Mouse (Mus musculus): Measurements from ENCODE around the gene Tmem17. TPM values are rescaled to one million over a fixed set of nuclear protein-coding genes. Genes with fewer than 3 reads are reported as not detected.

Gene Tmem17
- total RNA-seq (2021): 1 to 10 TPM; 5.1 to 5.6 TPM
- long read RNA-seq, experiment 1, transcript Tmem17-201 (4 exons, 1,568 nt): major isoform, 9 of 9 reads
- long read RNA-seq, experiment 1, partial matches to known transcripts: 0 of 9 reads
- long read RNA-seq, experiment 1, other reads (novel, unspliced or antisense): 0 of 9 reads
- long read RNA-seq, experiment 2, transcript Tmem17-201 (4 exons, 1,568 nt): major isoform, 7 of 9 reads
- long read RNA-seq, experiment 2, partial matches to known transcripts: 1 of 9 reads
- long read RNA-seq, experiment 2, other reads (novel, unspliced or antisense): 1 of 9 reads

DNA sequence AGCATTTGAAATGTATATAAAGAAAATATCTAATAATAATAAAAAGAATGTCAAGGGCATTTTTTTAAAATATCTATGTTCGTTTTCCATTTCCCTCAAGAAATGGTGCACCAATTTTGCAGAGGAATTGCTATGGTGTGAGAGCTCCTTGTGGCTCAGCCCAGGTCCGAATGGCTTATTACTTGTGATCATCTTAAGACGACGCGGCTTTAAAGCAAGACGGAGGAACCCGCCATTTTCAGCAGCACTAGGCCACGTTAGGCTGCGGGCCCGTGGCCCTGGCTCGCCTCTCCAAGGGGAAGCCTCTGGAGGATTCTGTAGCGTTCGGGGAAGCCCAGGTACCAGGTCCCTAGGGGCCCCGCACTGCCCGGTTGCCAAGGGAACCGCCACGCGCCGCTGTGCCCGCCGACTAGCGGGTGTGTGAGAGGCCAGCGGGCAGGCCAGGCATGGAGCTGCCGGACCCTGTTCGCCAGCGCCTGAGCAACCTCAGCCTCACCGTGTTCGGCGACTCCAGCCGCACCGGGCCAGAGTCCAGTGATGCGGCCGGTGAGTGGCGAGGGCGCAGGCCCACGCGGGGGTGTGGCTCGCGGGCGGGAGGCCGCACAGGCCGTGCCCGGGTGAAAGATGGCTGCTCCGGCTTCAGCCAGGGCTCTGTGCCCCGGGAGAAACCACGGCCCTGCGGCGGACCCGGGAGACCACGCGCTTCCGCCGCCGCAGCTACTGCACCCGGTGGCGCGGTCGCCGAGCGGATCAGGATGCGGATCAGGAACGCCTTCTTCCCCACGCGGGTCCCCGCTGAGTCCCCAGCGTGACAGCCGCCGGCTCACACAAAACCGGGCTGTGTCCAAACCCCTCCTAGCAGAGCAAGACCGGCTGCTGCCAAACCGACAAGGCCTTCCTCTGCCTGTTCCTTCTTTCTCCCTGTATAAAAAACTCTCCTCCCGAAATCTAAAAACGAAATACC is at the start of gene Tmem17:
Gene Tmem17, plus strand, starts transcription at position 51 of the 964 bp plus-strand sequence.
- DNase-seq (ENCODE audit: low spot score in 2 of 2): peak; percentile 89 to 92

DNA sequence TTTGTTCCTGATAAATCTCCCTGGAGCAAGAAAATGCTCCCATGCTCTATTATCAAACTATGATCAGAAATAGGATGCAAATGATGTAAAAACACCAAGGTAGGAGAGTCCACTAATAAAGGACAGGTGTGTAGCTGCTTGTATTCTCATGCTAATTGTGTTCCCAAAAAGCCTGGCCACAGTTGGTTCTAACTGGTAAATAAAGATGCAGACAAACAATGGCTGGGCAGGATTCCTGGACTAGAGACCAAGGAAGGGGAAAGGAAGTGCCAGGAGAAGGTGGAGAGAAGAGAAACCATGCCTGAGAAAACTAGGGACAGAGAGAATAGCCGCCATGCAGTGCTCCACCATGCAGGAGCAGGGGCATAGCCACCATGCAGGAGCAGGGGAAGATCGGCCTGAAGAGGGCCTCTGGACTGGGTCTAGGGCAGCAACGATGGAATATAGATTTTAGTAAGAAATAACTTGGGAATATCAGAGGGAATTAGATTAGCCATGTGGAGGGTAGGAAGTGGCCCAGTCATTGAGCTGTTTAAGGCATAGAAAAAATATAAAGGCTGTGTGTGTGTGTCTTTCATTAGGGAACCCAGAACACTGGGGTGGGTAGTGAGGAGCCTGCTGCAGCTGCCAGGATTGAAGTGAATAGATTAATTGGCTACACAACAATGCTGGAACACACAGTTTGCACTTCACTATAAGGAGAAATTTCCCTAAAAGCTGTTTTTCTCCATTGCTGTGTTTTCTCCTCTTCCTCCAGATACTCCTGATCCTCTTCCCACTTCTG is 31.9 kb upstream of the Tmem17 start:
- no peak for DNase-seq (ENCODE audit: low spot score in 2 of 2)

DNA sequence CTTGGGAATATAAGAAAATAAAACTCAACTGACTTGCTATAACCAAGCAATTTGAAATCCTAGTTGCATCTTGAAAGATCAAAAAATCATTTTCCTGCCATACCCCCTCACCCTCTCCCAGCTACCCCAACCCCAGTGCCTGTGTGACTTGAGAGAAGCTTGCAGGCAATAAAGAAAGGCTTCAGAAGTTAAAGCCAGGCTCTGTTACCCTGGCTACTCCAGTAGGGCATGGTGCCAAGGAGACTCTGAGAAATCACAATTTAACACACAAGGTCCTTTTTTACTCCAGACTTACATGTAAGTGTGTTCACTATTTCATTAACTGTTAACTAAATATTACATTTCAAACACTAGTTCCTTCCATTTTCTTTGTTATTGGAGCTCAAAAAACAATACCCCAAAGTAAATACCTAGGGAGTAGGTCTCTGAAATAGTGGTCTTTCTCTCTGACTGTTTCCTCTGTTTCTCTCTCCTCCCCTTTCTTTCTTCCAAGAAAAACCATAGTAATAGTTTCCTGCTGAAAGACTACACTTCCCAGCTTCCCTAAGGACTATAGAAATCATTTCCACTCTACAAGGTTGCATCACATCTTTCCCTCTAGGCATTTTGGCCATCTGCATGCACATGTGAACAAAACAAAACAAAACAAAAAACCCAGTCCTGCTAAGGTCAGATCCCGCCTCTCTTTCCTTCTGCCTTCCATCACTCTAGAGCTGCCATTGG is 30.1 kb upstream of the Tmem17 start:
- DNase-seq (ENCODE audit: low spot score in 2 of 2): no peak

DNA sequence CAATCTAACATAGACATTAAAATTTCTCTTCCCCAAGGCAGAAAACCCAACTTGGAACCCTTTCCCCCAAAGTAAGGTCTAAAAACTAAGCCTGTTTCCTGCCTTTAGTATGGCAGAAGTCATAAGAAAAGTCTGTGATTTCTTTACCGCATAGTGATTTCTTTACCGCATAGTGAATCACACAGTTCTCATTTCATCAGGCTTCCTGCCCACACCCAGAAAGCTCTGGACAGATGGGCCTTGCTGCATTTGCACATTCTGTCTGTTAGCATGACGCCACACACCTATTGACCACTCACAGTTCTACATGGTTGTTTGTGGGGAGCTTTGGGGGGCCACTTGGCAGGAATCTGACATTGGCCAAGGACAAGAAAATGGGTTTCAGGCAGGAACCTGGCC is 29.5 kb upstream of the Tmem17 start:
- DNase-seq (ENCODE audit: low spot score in 2 of 2): no peak

DNA sequence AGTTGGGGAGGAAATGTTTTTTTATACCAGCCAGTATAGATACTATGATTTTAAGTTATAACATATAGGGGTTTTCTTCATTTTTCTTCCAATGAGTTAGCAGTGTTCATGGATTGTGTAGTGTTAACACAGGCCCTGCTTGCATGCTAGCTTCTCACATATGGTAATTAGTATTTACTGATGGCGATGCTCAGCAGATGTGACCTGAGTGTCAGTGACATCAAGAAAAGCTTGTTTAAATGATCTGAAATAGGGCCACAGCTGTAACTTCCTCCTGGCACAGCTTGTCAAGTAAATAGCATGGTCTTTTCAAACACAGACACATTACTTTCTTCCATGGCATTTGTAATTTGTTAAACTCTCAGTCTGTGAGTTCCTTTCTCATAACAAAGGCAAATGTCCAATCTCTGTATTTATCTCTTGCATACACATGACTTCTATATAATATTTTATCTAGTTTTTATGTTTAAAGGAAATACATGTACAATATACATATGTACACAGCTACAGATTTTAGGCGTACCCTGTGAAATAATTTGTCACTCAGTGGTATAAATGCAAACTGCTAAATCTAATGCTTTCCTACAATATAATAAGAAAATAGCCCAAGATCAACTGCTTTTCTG is 18.1 kb upstream of the Tmem17 start:
- no peak for DNase-seq (ENCODE audit: low spot score in 2 of 2)

DNA sequence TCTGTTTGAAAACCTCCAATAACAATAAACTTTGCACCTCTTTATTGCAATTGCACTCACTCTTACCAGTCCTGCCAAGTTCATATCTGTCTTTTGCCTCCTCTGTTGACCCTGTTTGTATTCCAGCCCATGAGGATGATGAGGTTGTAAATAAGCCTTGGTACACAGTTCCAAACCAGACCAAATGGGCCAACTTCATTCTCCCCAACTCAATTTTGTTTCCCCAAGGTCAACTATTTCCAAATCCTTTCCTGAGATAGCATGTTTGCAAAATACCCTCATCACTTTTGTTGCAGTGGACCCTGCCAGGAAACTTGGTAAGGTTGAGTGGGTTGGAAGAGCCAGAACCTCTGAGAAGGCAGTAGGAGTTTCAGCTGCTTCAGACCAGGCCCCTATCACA is 16.9 kb upstream of the Tmem17 start:
- DNase-seq (ENCODE audit: low spot score in 2 of 2): no peak

DNA sequence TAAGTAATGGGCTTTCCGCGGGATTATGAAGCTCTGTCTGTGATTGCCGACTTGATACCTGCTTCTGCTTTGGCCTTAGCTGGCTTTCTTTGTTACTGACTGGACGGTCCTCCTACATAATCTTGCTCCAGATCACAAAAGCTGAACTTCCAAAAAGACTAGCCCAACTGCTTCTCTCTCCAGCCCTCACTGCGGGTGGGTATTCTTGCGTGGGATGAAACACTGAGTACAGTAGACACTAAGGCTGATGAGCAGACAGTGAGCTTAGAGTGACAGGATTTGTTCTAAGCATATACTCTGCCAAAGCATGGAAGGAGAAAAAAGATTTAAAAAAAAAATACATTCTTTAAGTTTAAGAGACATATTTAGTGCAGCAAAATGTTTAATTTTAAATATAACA is 12.5 kb upstream of the Tmem17 start:
- DNase-seq (ENCODE audit: low spot score in 2 of 2): no peak

DNA sequence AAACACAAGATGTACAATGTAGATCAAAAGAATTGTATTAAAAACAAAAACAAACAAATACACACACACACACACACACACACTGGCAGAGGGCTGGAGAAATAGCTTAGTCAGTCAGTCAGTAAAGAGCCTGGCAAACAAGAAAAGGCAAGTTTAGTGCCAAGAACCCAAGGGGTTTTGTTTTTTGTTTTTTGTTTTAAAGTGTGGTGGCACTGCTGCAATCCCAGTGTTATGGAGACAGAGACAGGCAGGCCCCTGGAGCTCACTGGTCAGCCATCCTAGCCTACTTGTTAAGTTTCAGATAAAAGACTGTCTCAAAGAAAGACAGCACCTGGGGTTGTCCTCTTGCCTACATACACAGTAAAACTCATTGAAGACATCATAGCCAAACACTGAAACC is 12.0 kb upstream of the Tmem17 start:
- no peak for DNase-seq (ENCODE audit: low spot score in 2 of 2)

DNA sequence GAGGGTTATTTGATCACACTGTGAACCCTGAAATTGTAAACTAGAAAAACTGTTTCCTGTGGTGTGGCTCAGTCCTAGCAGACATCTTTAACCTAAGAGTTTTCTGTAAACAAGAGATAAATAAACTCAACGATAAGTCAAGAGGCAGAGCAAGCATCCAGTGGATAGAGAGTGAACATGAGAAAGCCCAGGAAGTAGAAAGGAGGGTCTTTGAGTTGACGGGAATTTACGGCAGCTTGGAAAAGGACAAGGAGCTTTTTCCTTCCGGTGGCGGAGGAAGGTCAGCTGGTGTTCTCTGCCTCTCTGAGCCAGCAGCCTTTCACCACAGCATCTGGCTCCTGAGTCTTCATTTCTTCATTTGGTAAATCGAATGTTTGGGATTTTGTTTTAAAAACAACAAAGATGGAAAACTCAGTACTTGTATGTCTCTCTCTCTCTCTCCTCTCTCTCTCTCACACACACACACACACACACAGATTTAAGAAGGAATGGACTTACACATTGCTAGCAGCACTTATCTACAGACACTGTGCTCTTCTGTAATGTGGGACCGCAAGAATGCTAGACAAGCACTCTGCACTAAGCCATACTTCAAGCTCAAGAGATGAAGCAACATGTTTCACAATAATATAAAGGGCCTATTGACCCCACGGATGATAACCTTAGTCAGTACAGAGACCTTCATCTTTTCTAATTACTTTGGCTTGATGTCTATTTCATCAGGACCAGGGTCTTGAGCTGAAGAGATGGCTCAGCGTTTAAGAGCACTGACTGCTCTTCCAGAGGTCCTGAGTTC is 10.9 kb upstream of the Tmem17 start:
- DNase-seq (ENCODE audit: low spot score in 2 of 2): no peak

DNA sequence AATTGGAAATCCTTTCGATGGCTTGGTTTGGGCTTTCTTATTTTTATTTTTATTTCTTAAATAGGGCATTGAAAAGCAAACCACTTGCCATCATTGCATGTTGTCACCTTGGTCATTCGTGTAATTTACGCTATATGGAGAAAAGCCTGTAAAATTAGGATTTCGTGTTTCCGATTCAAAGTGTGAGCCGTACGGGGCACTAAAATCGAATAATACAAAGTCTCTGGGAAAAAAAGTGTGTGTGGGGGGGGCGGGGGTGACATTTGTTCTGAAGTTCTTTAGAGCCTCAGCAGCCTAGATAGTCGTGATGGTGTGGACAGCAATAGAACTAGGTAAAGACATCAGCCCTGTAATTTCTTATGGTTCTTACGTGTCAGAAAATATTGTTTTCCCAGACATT is 1.2 kb downstream of the Tmem17 start:
- no peak for DNase-seq (ENCODE audit: low spot score in 2 of 2)

DNA sequence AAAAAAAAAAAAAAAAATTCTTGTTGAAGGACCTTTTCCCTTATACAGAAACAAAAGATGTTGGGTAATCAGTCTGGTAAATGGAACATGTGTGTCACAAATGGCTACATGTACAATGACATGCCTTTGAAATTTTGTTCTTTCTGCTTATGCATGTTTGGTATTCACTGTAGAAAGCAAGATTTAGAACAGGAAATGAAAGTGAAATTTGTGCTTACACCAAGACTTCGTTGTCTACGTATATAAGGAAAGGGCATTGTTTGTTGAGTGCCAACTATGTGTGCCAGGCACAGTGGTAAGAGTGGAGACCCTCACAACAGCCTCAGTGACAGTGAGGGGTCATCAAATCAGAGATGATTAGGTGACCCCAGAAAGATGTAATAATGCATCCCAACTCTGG is 3.2 kb downstream of the Tmem17 start:
- DNase-seq (ENCODE audit: low spot score in 2 of 2): no peak

DNA sequence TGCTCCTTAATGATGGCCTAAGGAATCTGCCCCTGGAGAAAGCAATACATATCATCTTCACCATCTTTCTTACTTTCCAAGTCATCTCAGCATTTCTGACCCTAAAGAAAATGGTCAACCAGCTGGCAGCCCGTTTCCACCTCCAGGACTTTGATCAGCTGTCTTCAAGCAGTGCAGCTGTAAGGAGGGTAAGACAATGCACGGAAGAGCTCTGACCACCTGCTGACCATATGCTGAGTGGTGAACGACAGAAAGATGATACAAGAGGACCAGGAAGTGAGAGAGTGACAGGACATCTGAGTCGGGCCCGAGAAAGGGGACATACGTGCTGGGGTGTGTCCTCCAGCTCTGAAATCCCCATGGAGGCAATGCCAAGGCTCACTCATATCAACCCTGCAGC is 6.6 kb downstream of the Tmem17 start:
- no peak for DNase-seq (ENCODE audit: low spot score in 2 of 2)

DNA sequence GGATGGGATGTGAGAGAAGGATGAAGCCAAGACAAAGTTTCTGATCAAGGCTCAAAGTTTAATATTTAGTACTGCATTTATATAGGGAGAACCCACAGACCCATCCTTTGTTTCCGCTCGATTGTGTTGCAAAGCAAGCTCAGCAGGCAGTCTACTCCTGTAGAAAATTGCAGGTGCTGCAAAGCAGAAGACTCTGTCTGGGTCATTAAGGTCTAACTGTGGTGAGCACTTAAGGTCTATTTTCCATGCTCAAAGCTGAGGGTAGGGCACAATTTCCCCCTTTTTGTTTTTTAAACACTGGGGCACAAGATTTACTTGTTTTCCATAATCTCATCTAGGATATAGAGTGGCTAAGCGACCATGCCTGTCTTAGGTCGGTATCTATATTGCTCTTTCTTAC is 8.4 kb downstream of the Tmem17 start:
- no peak for DNase-seq (ENCODE audit: low spot score in 2 of 2)

DNA sequence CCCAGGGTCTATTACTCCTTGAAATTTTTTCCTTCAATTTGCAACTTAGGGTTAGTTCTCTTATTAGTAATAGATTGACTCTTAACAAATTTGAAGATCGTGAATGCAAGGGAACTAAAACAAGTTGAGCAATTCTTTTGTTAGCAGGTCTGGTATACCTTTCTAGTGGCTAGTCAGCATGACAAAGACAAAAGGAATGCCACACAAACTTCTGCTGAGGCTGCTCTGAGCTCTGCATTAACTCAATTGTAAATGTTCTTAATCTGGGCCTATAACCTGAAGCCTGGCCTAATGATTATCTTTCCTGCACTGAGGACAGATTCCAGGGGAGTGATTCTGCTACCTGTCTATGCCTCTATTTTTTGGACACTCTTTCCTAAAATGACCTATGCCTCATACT is 12.7 kb downstream of the Tmem17 start:
- no peak for DNase-seq (ENCODE audit: low spot score in 2 of 2)

DNA sequence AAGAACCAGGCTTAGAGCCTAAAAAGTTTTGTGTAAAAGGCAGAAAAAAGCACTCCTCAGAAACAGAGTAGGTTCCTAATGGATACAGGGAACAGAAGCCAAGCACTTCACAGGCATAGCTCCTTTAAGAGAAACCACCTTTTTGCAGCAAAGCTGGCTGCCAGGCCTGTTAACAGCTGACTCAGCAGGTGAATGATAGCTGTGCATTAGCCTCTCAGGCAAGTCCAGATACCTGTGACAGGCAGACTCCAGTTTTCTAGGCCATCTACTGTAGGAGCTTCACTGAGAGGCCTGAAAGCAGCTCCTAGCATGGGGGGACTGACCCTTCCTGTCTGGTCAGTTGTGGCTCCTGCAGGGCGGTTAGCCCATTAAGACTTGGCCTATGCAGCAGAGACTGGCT is 28.7 kb downstream of the Tmem17 start:
- no peak for DNase-seq (ENCODE audit: low spot score in 2 of 2)

DNA sequence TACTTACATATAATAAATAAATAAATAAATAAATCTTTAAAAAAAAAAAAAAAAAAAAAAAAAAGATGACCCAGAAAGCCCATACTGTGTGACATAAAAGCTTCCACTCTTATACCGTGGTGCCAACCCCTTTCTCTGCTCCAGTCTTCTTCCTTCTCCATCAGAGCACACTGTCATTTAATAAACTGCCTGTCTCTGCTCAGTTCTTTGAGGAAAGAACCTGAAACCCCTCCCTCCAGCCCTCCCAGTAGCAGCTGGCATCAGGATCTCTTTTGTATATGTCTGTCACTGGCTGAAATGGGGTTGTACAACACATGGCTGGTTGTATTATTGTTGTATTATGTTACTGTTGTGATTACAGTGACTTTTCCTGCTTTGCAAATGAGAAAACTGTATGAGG is 48.2 kb downstream of the Tmem17 start:
- DNase-seq (ENCODE audit: low spot score in 2 of 2): no peak

DNA sequence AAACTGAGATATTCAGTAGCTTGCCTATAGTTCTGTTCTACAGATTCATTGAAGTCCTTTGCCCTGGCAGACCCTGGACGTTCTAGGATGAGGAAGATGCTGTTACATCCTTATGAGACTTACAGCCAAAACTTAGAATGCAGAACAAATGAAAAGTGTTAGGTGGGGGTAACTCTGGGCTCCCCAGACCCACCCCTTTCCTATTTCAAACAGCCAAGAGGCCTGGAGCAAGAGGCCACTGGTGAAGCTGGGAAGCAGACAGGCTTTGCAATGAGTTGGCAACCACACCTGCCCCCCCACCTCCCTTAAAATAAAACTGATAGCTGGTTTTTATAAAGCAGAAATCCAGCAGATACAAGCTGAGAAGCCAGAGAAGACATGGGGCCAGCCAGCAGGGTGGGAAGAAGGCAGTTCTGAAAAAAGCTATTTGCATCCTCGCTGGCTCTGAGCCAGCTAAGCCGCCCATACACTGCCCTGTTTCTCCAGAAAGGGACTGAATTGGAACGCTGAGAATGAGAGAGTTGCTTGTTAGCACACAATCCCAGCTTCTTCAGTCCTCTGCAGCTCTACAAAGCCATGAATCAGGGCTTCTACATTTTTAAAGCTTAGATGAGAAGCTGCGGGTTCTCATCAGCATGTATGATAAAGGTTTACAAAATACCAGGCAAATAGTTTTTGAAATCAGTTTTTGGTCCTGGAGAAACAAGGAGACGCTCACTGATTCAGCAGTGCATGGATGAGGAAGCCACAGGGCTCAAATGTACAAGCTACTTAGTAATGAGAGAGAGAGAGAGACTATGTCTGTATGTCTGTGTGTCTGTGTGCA is 48.8 kb downstream of the Tmem17 start:
- DNase-seq (ENCODE audit: low spot score in 2 of 2): peak; percentile 74 to 78

DNA sequence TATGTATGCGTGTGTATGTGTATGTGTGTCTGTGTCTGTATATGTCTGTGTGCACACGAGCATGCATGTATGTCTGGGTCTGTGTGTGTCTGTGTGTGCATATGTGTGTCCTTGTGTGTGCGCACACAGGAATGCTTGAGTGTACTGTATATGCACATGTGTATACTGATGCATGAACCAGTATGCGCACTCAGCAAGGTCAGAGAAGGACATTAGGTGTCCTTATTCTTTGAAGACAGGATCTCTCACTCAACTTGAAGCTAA is 49.4 kb downstream of the Tmem17 start:
- DNase-seq (ENCODE audit: low spot score in 2 of 2): no peak

DNA sequence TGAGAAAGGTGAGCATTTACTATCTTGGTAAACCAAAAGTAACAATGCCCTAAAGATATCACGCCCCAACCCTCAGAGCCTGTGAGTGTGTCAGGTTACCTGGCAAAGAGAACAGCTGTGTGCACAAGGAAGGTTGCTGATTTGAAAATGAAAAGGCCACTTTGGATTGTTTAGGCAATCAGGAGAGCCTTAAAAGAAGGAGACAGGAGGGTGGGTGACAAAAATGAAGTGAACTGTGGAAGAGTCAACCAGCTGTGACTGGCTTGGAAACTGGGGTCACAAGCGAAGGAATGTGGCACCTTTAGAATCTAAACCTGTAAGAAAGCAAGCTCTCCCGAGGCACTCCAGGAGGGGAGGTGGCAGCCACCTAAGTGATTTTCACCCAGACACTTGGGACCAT is 51.8 kb downstream of the Tmem17 start:
- DNase-seq (ENCODE audit: low spot score in 2 of 2): no peak
